Mouse (Mus musculus): ENCODE results near the gene Srsf5.

Gene Srsf5

GRCm38 (mm10) chr12:80997652-80998051, 52.3 kb downstream of the Srsf5 start:
- DNase-seq (ENCODE audit: low spot score in 2 of 2): no peak

DNA sequence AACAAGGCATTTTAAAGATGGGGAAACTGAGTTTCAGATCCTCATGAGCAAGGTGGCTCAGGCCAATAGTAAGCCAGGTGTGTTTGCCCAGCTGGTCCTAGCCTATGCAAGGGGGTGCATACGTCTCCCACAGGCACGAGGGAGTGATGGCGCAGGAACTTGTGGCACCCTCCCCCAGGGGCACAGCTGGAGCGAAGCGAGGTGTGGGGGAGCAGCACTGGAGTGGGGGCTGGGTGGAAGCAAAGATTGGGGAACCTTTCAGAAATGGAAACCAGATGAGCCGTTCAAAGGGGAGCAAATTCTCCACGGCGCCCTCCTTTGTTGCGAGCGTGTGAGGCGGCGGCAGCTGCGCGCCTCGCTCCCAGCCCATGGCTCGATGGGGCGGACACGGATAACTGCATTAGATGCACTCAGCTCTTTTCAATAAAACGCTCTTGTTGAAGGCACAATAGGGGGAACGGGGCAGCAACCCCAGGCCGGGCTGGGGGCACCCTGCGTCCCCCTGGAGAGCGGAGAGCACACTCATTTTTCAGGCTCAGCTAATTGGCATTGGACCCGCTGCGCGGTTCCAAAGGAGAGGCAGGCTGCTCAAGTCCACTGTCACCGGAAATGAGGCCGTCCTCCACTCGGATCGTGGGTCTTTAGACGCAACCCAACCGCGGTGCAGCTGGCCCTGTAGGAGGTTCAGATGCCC, 53.4 kb downstream of the Srsf5 start:
- DNase-seq (ENCODE audit: low spot score in 2 of 2): no peak

Data from urinary bladder, postnatal 36 days (tissue).